Mouse (Mus musculus): ENCODE results near the gene Igf1r. TPM values are rescaled to one million over a fixed set of nuclear protein-coding genes. Genes with fewer than 3 reads are reported as not detected.
A peak's percentile ranks its signal among the peaks of the same experiment; 100 is the strongest.

The Igf1r gene
- polyA plus RNA-seq, 1 experiment from 2014 or later = 25.6 TPM

DNA sequence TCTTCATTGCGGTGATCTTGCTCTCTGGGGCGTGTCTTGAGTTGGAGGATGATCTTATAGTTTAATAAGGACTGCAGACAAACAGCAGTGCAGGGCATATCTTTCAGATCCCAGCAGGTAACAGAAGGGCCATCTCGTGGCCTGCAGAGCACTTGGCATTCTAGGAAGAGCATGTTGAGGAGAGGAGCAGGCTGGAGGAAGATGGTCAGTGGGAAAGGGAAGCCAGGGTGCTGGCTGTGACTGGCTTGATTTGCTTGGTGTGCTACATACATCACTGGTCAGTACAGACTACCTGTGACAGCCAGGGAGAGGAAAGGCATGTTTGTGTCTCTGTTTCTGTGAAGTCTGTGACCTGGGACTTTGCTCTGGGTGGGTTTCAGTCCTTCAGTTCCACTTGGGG is 122.8 kb downstream of the Igf1r start:
- H3K36me3 ChIP-seq = no peaks in the 10 kb centered on the region
- 0 out of 2 replicates have a peak overlapping the region, but pooled peaks have one; percentile 35 for H3K9ac ChIP-seq
- H3K27ac ChIP-seq (ENCODE audit: poor library complexity, severe bottlenecking) = 0 out of 2 replicates have a peak overlapping the region, but pooled peaks have one; percentile 3
- no peaks in the 10 kb centered on the region for H3K9me3 ChIP-seq (replicated peaks)
- H3K4me2 ChIP-seq = no peak overlapping the region
- no peaks in the 10 kb centered on the region for H3K27me3 ChIP-seq (replicated peaks)
- 67% methylated on average over 3 of the region's 3 CpGs for WGBS
- H3K4me1 ChIP-seq (replicated peaks) = peaks cover 73% of the 10 kb centered on the region
- ATAC-seq (ENCODE audit: insufficient number of reproducible peaks, low FRiP score) = no peak
- H3K4me3 ChIP-seq = no peak overlapping the region

DNA sequence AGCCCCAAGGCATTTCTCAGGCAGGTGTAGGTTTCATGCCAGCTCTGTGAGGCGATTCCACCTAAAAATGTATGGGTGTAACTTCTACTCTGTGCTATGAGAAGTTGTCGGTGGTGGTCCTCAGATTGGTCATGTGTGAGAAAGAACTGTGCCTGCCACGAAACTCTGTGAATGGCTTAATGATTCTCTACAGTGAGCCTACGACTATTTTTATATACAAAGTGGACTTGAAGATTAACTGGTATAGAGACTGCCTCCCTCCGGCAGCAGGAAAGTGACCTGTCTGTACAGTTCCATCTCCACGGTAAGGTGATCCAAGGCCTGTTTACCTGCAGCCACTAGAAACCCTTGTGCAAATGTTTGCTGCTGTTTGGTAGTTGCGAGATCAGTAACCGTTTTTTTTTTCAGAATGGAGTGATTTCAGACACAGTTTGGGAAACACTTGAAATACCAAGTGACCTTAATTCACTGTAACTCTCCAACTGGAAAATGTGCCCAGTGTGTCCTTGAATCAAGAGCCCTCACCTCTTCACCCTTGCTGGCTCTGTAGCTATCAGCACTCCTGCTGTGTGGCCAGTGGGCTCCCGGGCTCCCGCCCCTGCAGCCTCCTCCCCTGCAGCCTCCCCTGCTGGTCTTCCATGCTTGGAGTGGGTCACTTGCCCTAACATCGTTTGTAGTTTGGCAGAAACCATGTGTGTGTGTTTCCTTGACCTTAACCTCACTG is 127.7 kb downstream of the Igf1r start:
- 40% methylated on average over 11 of the region's 11 CpGs for WGBS
- Histone ChIP-seq H3K27ac (ENCODE audit: poor library complexity, severe bottlenecking) (peak overlapping the region; percentile 33), H3K36me3 (no peaks in the 10 kb centered on the region), H3K4me3 (no peak overlapping the region), H3K9me3 (replicated peaks) (no peaks in the 10 kb centered on the region), H3K4me1 (replicated peaks) (peaks cover 70% of the 10 kb centered on the region), H3K4me2 (no peak overlapping the region), H3K9ac (no peak overlapping the region), H3K27me3 (replicated peaks) (no peaks in the 10 kb centered on the region)
- 0 out of 2 replicates have a peak, but pooled peaks have one; percentile 36 for ATAC-seq (ENCODE audit: insufficient number of reproducible peaks, low FRiP score)

DNA sequence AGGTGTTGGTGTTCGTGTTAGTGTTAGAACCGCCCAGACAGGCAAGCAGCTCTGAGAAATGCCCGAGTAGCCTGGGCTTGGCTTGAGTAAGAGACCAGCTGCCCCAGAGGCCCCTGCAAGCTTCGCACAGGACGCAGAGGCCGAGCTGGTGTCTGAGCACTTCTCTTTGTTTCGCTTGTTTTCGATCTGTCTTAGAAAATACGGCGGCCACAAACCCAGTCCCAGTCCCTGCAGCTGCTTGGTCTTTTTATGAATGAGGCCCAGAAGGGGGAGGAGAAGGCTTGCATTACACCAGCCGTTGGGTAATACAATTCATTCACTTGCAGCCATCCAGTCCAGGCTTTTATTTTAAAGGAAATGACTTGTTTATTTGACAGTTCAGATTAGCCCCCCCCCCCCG is 132.7 kb downstream of the Igf1r start:
- H3K27me3 ChIP-seq (replicated peaks) = no peaks in the 10 kb centered on the region
- H3K4me2 ChIP-seq = peak overlapping the region; percentile 62
- 9% methylated on average over 12 of the region's 12 CpGs for WGBS
- H3K4me3 ChIP-seq = peak overlapping the region; percentile 21; the same call in 1 of the 2 replicates
- peaks cover 71% of the 10 kb centered on the region for H3K4me1 ChIP-seq (replicated peaks)
- peak overlapping the region; percentile 74 for H3K9ac ChIP-seq
- peak; percentile 64 for ATAC-seq (ENCODE audit: insufficient number of reproducible peaks, low FRiP score)
- no peaks in the 10 kb centered on the region for H3K36me3 ChIP-seq
- no peaks in the 10 kb centered on the region for H3K9me3 ChIP-seq (replicated peaks)
- peak overlapping the region; percentile 86 for H3K27ac ChIP-seq (ENCODE audit: poor library complexity, severe bottlenecking)

DNA sequence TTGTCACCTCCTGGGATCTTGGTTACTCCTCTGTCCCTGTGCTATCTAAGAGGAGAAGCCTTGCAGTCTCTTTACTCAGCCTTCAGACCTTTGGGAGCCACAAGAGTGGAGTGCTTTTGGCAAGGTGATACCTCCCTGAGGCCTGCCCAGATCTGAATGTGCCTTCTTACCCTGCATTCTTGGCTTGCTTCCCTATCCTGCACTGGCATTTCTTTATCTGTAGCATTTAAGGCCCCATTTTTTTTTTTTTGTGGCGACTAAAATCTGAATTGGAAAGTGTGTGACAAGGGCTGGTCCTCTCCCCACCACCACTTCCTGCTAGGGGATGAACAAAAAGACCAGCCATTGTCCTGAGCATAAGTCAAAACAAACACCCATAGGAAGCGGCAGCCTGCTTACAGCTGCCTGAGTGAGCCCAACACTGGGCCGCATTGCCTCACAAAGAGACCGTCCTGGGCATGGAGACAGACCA is 133.3 kb downstream of the Igf1r start:
- Histone ChIP-seq H3K4me1 (replicated peaks) (peaks cover 66% of the 10 kb centered on the region), H3K4me3 (no peak overlapping the region), H3K36me3 (no peaks in the 10 kb centered on the region), H3K9me3 (replicated peaks) (no peaks in the 10 kb centered on the region), H3K27ac (ENCODE audit: poor library complexity, severe bottlenecking) (peak overlapping the region; percentile 86), H3K27me3 (replicated peaks) (no peaks in the 10 kb centered on the region), H3K9ac (peak overlapping the region; percentile 74), H3K4me2 (peak overlapping the region; percentile 62)
- WGBS = 47% methylated on average over 4 of the region's 4 CpGs
- peak; percentile 61; the same call in 1 of the 2 replicates for ATAC-seq (ENCODE audit: insufficient number of reproducible peaks, low FRiP score)

DNA sequence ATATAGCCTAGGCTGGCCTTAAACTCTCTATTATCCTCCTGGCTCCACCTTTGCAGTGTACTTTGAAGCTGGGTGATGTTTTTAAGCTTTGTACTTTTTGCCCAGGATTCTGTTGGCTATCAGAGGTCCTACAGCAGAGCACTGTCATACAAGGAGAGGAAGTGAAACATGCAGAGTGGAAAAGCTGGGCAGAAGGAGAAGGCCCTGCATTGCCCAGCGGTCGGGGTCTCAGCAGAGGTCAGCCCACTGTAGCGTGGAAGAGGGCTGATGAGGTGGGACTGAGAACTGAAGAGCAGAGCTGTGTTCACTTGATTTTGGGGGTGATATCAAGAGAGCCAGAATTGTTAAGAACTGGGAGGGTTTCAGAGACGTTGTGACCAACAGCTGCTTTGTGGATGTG is 134.9 kb downstream of the Igf1r start:
- H3K4me1 ChIP-seq (replicated peaks) = peaks cover 64% of the 10 kb centered on the region

DNA sequence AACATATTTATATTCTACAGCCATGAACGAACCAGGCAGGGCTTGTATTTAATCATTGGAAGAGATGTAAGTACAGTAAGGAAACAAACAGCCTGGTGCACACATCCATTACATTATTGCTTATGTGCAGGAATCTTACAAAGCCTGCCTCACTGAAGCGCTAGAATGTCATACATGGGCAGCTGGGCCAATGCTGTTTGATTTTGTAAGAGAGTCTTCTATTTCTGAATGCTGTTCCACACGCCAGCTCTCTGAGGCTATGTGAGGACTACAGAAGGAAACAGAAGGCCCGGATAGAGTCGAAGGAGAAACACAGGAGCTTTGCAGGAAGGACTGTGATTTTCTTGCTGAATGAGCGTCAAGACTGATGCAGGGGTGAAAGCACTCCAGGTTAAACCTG is 136.2 kb downstream of the Igf1r start:
- no peak overlapping the region for H3K4me3 ChIP-seq
- ATAC-seq (ENCODE audit: insufficient number of reproducible peaks, low FRiP score) = no peak
- H3K27me3 ChIP-seq (replicated peaks) = no peaks in the 10 kb centered on the region
- H3K9ac ChIP-seq = no peak overlapping the region
- peaks cover 52% of the 10 kb centered on the region for H3K4me1 ChIP-seq (replicated peaks)
- H3K9me3 ChIP-seq (replicated peaks) = no peaks in the 10 kb centered on the region
- no peak overlapping the region for H3K4me2 ChIP-seq
- H3K27ac ChIP-seq (ENCODE audit: poor library complexity, severe bottlenecking) = no peak overlapping the region
- 80% methylated on average over 6 of the region's 6 CpGs for whole genome bisulfite sequencing
- no peaks in the 10 kb centered on the region for H3K36me3 ChIP-seq

More for the DNA sequence above, 134.9 kb downstream of the Igf1r start:
- Histone ChIP-seq H3K9me3 (replicated peaks) (no peaks in the 10 kb centered on the region), H3K4me2 (no peak overlapping the region), H3K9ac (no peak overlapping the region), H3K27ac (ENCODE audit: poor library complexity, severe bottlenecking) (no peak overlapping the region), H3K36me3 (no peaks in the 10 kb centered on the region), H3K27me3 (replicated peaks) (no peaks in the 10 kb centered on the region), H3K4me3 (no peak overlapping the region)
- ATAC-seq (ENCODE audit: insufficient number of reproducible peaks, low FRiP score) = no peak
- 61% methylated on average over 4 of the region's 4 CpGs for whole genome bisulfite sequencing

DNA sequence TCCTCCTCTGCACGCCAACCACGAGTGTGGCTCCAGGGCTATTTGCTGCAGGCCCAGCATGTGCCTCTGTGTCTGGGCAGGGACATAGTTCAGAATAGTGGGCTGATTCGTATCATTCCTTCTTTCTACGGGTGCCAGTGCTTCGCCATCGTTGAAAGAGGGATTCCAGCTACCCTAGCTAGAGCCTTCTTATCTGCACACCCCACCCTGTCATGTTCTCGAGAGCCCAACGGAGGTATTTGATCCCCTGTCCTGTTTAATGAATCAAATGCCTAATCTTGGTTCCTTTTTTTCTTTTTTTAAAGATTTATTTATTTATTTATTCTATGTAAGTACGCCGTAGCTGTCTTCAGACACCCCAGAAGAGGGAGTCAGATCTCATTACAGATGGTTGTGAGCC is 137.1 kb downstream of the Igf1r start:
- Histone ChIP-seq H3K27me3 (replicated peaks) (no peaks in the 10 kb centered on the region), H3K27ac (ENCODE audit: poor library complexity, severe bottlenecking) (no peak overlapping the region), H3K9ac (no peak overlapping the region), H3K36me3 (no peaks in the 10 kb centered on the region), H3K4me2 (no peak overlapping the region), H3K4me1 (replicated peaks) (peaks cover 44% of the 10 kb centered on the region), H3K9me3 (replicated peaks) (no peaks in the 10 kb centered on the region), H3K4me3 (no peak overlapping the region)
- no peak for ATAC-seq (ENCODE audit: insufficient number of reproducible peaks, low FRiP score)
- 55% methylated on average over 10 of the region's 10 CpGs for WGBS

DNA sequence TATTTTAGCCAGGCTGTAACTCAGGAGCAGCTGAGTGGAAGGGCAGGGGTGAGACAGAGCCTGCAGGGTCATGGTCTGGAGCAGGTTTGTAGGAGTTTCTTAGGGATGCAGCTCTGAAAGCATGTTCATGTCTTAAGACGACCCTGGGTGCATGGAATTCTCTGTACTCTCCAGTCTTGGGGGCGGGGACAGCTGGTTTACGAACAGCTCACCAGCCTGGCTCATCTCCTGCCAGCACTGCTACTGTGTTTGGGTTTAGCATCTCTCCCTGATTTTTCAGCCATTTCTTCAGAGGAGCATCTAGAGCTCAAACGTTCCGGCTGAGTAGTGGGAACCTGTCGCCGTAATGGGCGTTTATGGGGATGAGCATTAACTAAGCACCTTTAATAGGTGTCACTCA is 137.9 kb downstream of the Igf1r start:
- H3K27me3 ChIP-seq (replicated peaks) = no peaks in the 10 kb centered on the region
- no peak overlapping the region for H3K9ac ChIP-seq
- H3K4me3 ChIP-seq = no peak overlapping the region
- no peaks in the 10 kb centered on the region for H3K36me3 ChIP-seq
- ATAC-seq (ENCODE audit: insufficient number of reproducible peaks, low FRiP score) = no peak
- peaks cover 40% of the 10 kb centered on the region for H3K4me1 ChIP-seq (replicated peaks)
- H3K27ac ChIP-seq (ENCODE audit: poor library complexity, severe bottlenecking) = no peak overlapping the region
- H3K9me3 ChIP-seq (replicated peaks) = no peaks in the 10 kb centered on the region
- no peak overlapping the region for H3K4me2 ChIP-seq
- WGBS = 84% methylated on average over 8 of the region's 8 CpGs

DNA sequence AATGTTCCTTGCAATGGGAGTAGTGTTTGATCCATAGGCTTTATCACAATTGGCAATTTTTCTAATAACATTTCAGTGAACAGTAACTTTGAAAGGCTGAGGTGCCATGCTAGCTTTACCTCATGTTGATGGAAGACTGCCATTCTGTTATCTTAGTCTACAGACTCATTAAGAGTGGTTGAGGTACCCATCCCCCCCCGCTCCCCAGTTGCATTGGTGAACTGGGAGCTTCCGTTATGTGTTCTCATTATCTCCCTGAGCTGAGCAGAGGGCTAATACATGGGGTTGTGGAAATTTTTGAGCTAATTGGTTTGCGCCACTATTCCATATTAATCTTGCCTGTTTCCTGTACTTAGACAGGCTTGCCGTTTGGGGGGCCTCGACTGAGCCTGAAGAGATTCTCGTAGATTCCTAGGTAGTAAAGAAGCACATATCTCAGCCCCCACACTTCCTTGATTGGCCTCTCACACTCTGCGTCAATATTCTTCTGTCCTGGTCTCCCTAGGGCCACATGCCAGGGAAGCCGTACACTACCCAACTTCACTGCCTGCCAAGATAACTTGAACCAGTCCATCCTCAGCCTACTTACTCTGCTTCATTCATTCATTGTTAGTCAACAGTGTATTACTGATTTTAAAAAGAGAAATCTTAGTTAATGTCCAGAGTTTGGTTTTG is 139.8 kb downstream of the Igf1r start:
- H3K9me3 ChIP-seq (replicated peaks) = no peaks in the 10 kb centered on the region
- H3K4me3 ChIP-seq = no peak overlapping the region
- no peak overlapping the region for H3K27ac ChIP-seq (ENCODE audit: poor library complexity, severe bottlenecking)
- H3K36me3 ChIP-seq = no peaks in the 10 kb centered on the region
- ATAC-seq (ENCODE audit: insufficient number of reproducible peaks, low FRiP score) = no peak
- WGBS = 61% methylated on average over 8 of the region's 8 CpGs
- no peak overlapping the region for H3K4me2 ChIP-seq
- peaks cover 42% of the 10 kb centered on the region for H3K4me1 ChIP-seq (replicated peaks)
- H3K27me3 ChIP-seq (replicated peaks) = no peaks in the 10 kb centered on the region
- no peak overlapping the region for H3K9ac ChIP-seq

DNA sequence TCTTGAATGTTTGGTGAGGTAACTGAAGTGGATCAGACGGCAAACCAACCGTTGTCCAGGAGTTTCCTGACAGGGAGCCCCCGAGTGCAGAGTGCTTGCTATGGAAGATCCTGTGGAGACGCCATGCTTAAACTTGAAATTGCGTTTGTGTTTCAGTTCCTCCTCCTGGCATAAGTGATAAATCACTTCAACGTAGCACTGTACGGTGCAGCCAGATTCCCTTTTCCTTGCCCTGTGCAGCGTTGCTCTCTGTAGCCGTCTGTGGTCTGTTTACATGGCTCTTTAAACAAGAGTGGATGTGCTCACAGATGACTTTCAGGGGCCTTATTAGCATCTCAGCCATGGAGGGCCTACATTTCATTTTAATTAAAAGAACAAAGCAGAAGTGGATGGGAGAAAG is 141.2 kb downstream of the Igf1r start:
- ATAC-seq (ENCODE audit: insufficient number of reproducible peaks, low FRiP score) = no peak
- Histone ChIP-seq H3K27me3 (replicated peaks) (no peaks in the 10 kb centered on the region), H3K9ac (no peak overlapping the region), H3K4me1 (replicated peaks) (peaks cover 41% of the 10 kb centered on the region), H3K27ac (ENCODE audit: poor library complexity, severe bottlenecking) (no peak overlapping the region), H3K36me3 (no peaks in the 10 kb centered on the region), H3K9me3 (replicated peaks) (no peaks in the 10 kb centered on the region), H3K4me2 (no peak overlapping the region), H3K4me3 (no peak overlapping the region)
- 79% methylated on average over 9 of the region's 9 CpGs for WGBS

DNA sequence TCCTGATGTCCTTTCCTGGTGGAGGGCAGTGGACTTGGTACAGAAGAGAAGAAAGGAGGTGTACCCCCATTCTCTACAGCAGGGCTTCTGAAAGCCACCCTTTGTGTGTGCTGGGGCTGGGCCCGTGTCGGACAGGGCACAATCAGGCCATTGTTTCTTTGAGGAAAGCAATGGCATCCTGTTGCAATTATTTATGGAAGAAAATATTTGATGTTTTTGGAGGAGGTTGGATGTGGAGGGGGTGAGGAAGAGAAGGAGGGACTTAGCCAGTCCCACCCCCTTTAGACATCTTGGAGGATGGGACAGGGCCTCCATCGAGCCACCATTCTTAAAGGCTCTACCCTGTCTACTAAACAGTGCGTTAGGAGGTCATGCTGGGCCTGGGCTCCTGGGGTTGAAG is 142.9 kb downstream of the Igf1r start:
- H3K27ac ChIP-seq (ENCODE audit: poor library complexity, severe bottlenecking) = no peak overlapping the region
- ATAC-seq (ENCODE audit: insufficient number of reproducible peaks, low FRiP score) = no peak
- 75% methylated on average over 4 of the region's 4 CpGs for WGBS
- H3K4me3 ChIP-seq = no peak overlapping the region
- no peaks in the 10 kb centered on the region for H3K36me3 ChIP-seq
- H3K4me2 ChIP-seq = no peak overlapping the region
- no peak overlapping the region for H3K9ac ChIP-seq
- peaks cover 42% of the 10 kb centered on the region for H3K4me1 ChIP-seq (replicated peaks)
- no peaks in the 10 kb centered on the region for H3K27me3 ChIP-seq (replicated peaks)
- H3K9me3 ChIP-seq (replicated peaks) = no peaks in the 10 kb centered on the region
